ENCODE assay signal across 13 mouse cellular contexts in genomic region chr11:7135763-7136162, GRCm38 (mm10). TPM values are rescaled to one million over a fixed set of nuclear protein-coding genes. Genes with fewer than 3 reads are reported as not detected.
A peak's percentile ranks its signal among the peaks of the same experiment; 100 is the strongest.
DNase-seq lines count a peak whose midpoint lies in the region; ATAC-seq and TF ChIP-seq lines count a peak whose summit lies in the region.
"Had no signal": no experiment of that assay in that cellular context is flagged by ENCODE, and none has a peak within 500 bp of the region (broad histone marks: within the 10 kb centered on the region; RNA-seq: fewer than 3 reads in every experiment).

No protein-coding gene starts in this region.

- H3K4me3 ChIP-seq in kidney, adult 2 months (ENCODE audit: insufficient read depth, low read depth, low read length) = no peak overlapping the region
- H3K4me3 ChIP-seq in stomach, embryonic 15.5 days (replicated peaks) = no peak overlapping the region
- H3K4me3 ChIP-seq in stomach, postnatal 0 days (ENCODE audit: low read depth, low read length) = no peak overlapping the region
- H3K4me3 ChIP-seq: embryonic facial prominence, embryonic 10.5 days; forebrain, embryonic 13.5 days; heart, embryonic 13.5 days had no signal

- ATAC-seq in stomach, embryonic 15.5 days (ENCODE audit: insufficient read depth, low FRiP score, low read depth) = no peak
- no peak for ATAC-seq in stomach, postnatal 0 days (ENCODE audit: low FRiP score, low TSS enrichment)
- no peak for ATAC-seq in CD4-positive, CD25-positive, alpha-beta regulatory T cell, adult 4 months
- ATAC-seq: forebrain, embryonic 13.5 days had no signal

- no peaks in the 10 kb centered on the region for H3K27me3 ChIP-seq in kidney, adult 2 months (replicated peaks; ENCODE audit: control insufficient read depth, insufficient read depth, low read length)
- H3K27me3 ChIP-seq in stomach, embryonic 15.5 days (replicated peaks) = no peaks in the 10 kb centered on the region
- no peaks in the 10 kb centered on the region for H3K27me3 ChIP-seq in stomach, postnatal 0 days (ENCODE audit: control insufficient read depth, insufficient read depth, low read length)
- H3K27me3 ChIP-seq: forebrain, embryonic 13.5 days; heart, embryonic 13.5 days had no signal

- H3K27ac ChIP-seq in kidney, adult 2 months (ENCODE audit: insufficient read depth, low read depth, low read length) = no peak overlapping the region
- peak overlapping the region; percentile 21; the same call in 1 of the 2 replicates for H3K27ac ChIP-seq in stomach, embryonic 15.5 days
- H3K27ac ChIP-seq in stomach, postnatal 0 days (replicated peaks) = no peak overlapping the region
- H3K27ac ChIP-seq: embryonic facial prominence, embryonic 10.5 days; forebrain, embryonic 13.5 days; heart, embryonic 13.5 days had no signal

- H3K4me2 ChIP-seq in stomach, embryonic 15.5 days = no peak overlapping the region
- H3K4me2 ChIP-seq in stomach, postnatal 0 days (replicated peaks; ENCODE audit: low read depth) = no peak overlapping the region
- H3K4me2 ChIP-seq: forebrain, embryonic 13.5 days; heart, embryonic 13.5 days had no signal

- TF ChIP-seq EP300 in stomach, postnatal 0 days (optimal IDR thresholded peaks at IDR 0.05) = no peak

- H3K36me3 ChIP-seq in kidney, adult 2 months (ENCODE audit: control insufficient read depth, insufficient read depth, low read length) = no peaks in the 10 kb centered on the region
- no peaks in the 10 kb centered on the region for H3K36me3 ChIP-seq in stomach, embryonic 15.5 days
- no peaks in the 10 kb centered on the region for H3K36me3 ChIP-seq in stomach, postnatal 0 days (ENCODE audit: control insufficient read depth, insufficient read depth, low read length)
- H3K36me3 ChIP-seq: embryonic facial prominence, embryonic 10.5 days; heart, embryonic 13.5 days had no signal

- DNase-seq in cerebellum, adult 9-11 months = peak; percentile 52
- no peak for DNase-seq in cerebellum, postnatal 14 days
- DNase-seq in kidney, adult 2 months = peak; percentile 78
- no peak for DNase-seq in kidney, postnatal 4 days
- no peak for DNase-seq in stomach, postnatal 0 days (ENCODE audit: low spot score)
- no peak for DNase-seq in layer of hippocampus, adult 9-11 months

- TF ChIP-seq POLR2A in kidney, adult 2 months (IDR thresholded peaks at IDR 0.05; ENCODE audit: low read depth, low read length) = no peak

- no peaks in the 10 kb centered on the region; the same call in 1 of the 2 replicates for H3K4me1 ChIP-seq in kidney, adult 2 months (ENCODE audit: control insufficient read depth, insufficient read depth, low read length)
- 0 out of 2 replicates have a peak, but pooled peaks cover 3% of the 10 kb centered on the region for H3K4me1 ChIP-seq in stomach, embryonic 15.5 days
- H3K4me1 ChIP-seq in stomach, postnatal 0 days (replicated peaks; ENCODE audit: control insufficient read depth, insufficient read depth) = no peaks in the 10 kb centered on the region
- H3K4me1 ChIP-seq: embryonic facial prominence, embryonic 10.5 days; forebrain, embryonic 13.5 days had no signal

- H3K9ac ChIP-seq in stomach, embryonic 15.5 days = no peak overlapping the region
- H3K9ac ChIP-seq in stomach, postnatal 0 days (ENCODE audit: low read length) = no peak overlapping the region
- H3K9ac ChIP-seq: forebrain, embryonic 13.5 days; heart, embryonic 13.5 days had no signal

- WGBS in kidney, adult 2 months = 56% methylated on average over 9 of the region's 9 CpGs
- WGBS in stomach, embryonic 15.5 days = 86% methylated on average over 9 of the region's 9 CpGs
- 70% methylated on average over 9 of the region's 9 CpGs for WGBS in stomach, postnatal 0 days

- no peak for TF ChIP-seq CTCF in kidney, adult 2 months (conservative IDR thresholded peaks at IDR 0.05; ENCODE audit: insufficient read depth, insufficient read length, low read depth, low read length)
- no peak for TF ChIP-seq CTCF in stomach, postnatal 0 days (IDR thresholded peaks at IDR 0.05; ENCODE audit: low read depth)

- H3K9me3 ChIP-seq in stomach, embryonic 15.5 days = no peaks in the 10 kb centered on the region
- no peaks in the 10 kb centered on the region for H3K9me3 ChIP-seq in stomach, postnatal 0 days (ENCODE audit: control insufficient read depth, low read length)
- H3K9me3 ChIP-seq: embryonic facial prominence, embryonic 10.5 days; forebrain, embryonic 13.5 days; heart, embryonic 13.5 days had no signal

RNA-seq across cellular contexts. Expression of gene Gm11985, which starts 52.6 kb away (rescaled TPM):
- polyA plus RNA-seq in kidney, adult 2 months (2012; rRNA removed) = not detected in 2 replicates
- polyA plus RNA-seq in stomach, embryonic 15.5 days (2015; fragmentation: Nextera tagmentation; extraction: Ambion mirVana) = not detected in 2 replicates
- polyA plus RNA-seq in stomach, postnatal 0 days (2015; fragmentation: Nextera tagmentation; extraction: Ambion mirVana) = not detected in 2 replicates
- not detected for polyA plus RNA-seq in CD4-positive, CD25-positive, alpha-beta regulatory T cell, adult 4 months (2017; shearing (Covaris generic))
- polyA plus RNA-seq: C2C12; forebrain, embryonic 13.5 days; heart, embryonic 13.5 days; limb, embryonic 11.5 days had no signal

Comparison
In these comparisons a context has a peak if more than half of its experiments do, and no peak if none do; other contexts are left out.
1. DNase-seq: peak in cerebellum, adult 9-11 months (single experiment) and kidney, adult 2 months (single experiment); none in cerebellum, postnatal 14 days (0 of 2), kidney, postnatal 4 days (0 of 2), stomach, postnatal 0 days (single experiment) and layer of hippocampus, adult 9-11 months (single experiment).